Mouse (Mus musculus) cortical plate, adult 2 months (tissue): ENCODE results near the gene St3gal3.

Source experiments
- CTCF ChIP-seq: fragments of 200-500 bp; IDR thresholded peaks from 2 replicates; pipeline ENCODE4 v1.5.1; 2011; ENCODE audit warnings: mild to moderate bottlenecking, control low read depth, low read length; ENCODE audit not compliant: insufficient read depth; ENCODE audit errors: extremely low read depth
- POLR2A ChIP-seq: fragments of 200-500 bp; IDR thresholded peaks from 2 replicates; pipeline ENCODE4 v1.6.1; 2011; ENCODE audit warnings: mild to moderate bottlenecking, low read length, control low read depth; ENCODE audit not compliant: insufficient read depth; ENCODE audit errors: extremely low read depth

DNA sequence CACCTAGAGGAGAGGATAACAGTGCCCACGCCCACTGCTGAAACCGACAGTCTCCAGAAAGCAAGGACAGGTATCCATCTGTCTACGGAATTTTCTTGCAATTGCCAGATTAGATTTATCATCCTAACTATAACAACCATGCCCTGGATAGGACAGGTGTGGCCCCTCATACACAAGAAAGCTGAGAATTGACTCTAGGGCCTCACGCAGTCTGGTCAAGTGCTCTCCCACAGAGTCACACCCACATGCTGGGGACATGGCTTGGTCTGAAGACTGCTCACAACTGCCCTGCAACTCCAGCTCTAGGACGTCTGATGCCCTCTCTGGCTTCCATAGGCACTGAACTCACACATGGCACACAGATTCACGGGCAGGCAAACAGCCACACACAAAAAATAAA lies 61.6 kb downstream of the St3gal3 start:
- TF ChIP-seq CTCF: no peak
- TF ChIP-seq POLR2A: no peak
